Mouse (Mus musculus) forebrain, embryonic 11.5 days (tissue): Measurements from ENCODE around the gene Nrsn2. TPM values are rescaled to one million over a fixed set of nuclear protein-coding genes. Genes with fewer than 3 reads are reported as not detected.

Experiments used
- ATAC-seq: fragments of 200-750 bp; cut with Nextera tagmentation; replicated peaks from 2 replicates; pipeline ENCODE4 v1.8.0; 2017; ENCODE audit warnings: moderate TSS enrichment; ENCODE audit not compliant: low FRiP score
- DNase-seq: peaks from one replicate; pipeline ENCODE4 v3.0.0-alpha.2; 2017; ENCODE audit warnings: low spot score
- H3K27ac ChIP-seq: fragments of 300-500 bp; sonication (generic); 2 replicates; pipeline ENCODE4 v1.5.1; 2014; ENCODE audit warnings: low read depth, low read length
- H3K27me3 ChIP-seq: fragments of 300-500 bp; sonication (generic); 2 replicates; pipeline ENCODE4 v1.6.1; 2014; ENCODE audit warnings: mild to moderate bottlenecking, low read length, mixed read lengths; ENCODE audit not compliant: control insufficient read depth, insufficient read depth
- H3K36me3 ChIP-seq: fragments of 300-500 bp; sonication (generic); 2 replicates; pipeline ENCODE4 v1.6.1; 2014; ENCODE audit warnings: mild to moderate bottlenecking, low read length, moderate library complexity, mixed read lengths; ENCODE audit not compliant: control insufficient read depth, insufficient read depth
- H3K4me1 ChIP-seq: fragments of 300-500 bp; sonication (generic); replicated peaks from 2 replicates; pipeline ENCODE4 v1.6.1; 2014; ENCODE audit warnings: low read length, mixed read lengths; ENCODE audit not compliant: control insufficient read depth, insufficient read depth
- H3K4me2 ChIP-seq: fragments of 300-500 bp; sonication (generic); 2 replicates; pipeline ENCODE4 v1.6.1; 2014; ENCODE audit warnings: low read depth, mild to moderate bottlenecking, low read length, moderate library complexity, mixed read lengths; ENCODE audit not compliant: severe bottlenecking
- H3K4me3 ChIP-seq: fragments of 300-500 bp; sonication (generic); 2 replicates; pipeline ENCODE4 v1.5.1; 2014; ENCODE audit warnings: low read depth, low read length
- H3K9ac ChIP-seq: fragments of 300-500 bp; sonication (generic); 2 replicates; pipeline ENCODE4 v1.6.1; 2014; ENCODE audit warnings: low read length
- H3K9me3 ChIP-seq: fragments of 300-500 bp; sonication (generic); 2 replicates; pipeline ENCODE4 v1.6.1; 2016; ENCODE audit warnings: low read length, mixed read lengths; ENCODE audit not compliant: control insufficient read depth
- WGBS: fragments of 180-500 bp; shearing (Covaris S2); extraction: QIAGEN DNeasy Blood & Tissue Kit; methylation state at CpG from one replicate; pipeline ENCODE4 v1.1.7; 2014; 5-methylcytosine and 5-hydroxymethylcytosine counted together
- polyA plus RNA-seq: library from polyadenylated mRNA; unstranded; fragments of >200 nt; fragmentation: Nextera tagmentation; extraction: Ambion mirVana; gene quantifications from 2 replicates; pipeline ENCODE4 v1.2.1, GENCODE M21; 2014

The Nrsn2 gene
- polyA plus RNA-seq, 1 experiment from 2014 or later = 6.3 TPM

DNA sequence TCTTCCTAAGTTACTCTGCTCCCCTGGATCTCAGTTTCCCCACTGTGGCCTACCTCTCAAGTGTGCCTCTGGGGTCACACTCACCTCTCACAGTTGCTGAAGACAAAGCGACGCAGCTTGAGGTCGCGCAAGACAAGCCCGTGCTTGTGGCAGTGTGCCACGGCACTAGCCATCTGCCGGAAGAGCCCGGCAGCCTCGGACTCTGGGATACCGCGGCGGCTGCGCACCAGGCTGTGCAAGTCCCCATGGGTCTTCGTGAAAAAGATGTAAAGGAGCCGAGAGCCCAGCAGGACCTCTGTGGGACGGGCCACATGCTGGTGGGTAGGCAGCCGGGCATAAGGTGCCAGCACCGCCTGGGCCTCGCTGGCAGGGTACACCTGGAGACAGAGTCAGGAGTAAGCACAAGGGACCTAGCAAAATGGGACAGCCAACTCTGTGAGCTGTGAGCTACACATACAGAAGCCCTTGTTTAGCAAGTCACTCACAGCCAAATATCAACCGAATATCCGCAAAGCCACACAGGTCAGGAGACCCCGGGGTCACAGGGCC is 36.7 kb downstream of the Nrsn2 start:
- no peak for DNase-seq
- Histone ChIP-seq H3K27ac (no peak overlapping the region), H3K36me3 (no peaks in the 10 kb centered on the region), H3K9me3 (no peaks in the 10 kb centered on the region), H3K4me1 (0 out of 2 replicates have a peak, but pooled peaks cover 6% of the 10 kb centered on the region), H3K4me3 (no peak overlapping the region), H3K4me2 (no peak overlapping the region), H3K27me3 (no peaks in the 10 kb centered on the region; the same call in none of the 2 replicates), H3K9ac (no peak overlapping the region)
- 86% methylated on average over 22 of the region's 22 CpGs for WGBS
- ATAC-seq = no peak

DNA sequence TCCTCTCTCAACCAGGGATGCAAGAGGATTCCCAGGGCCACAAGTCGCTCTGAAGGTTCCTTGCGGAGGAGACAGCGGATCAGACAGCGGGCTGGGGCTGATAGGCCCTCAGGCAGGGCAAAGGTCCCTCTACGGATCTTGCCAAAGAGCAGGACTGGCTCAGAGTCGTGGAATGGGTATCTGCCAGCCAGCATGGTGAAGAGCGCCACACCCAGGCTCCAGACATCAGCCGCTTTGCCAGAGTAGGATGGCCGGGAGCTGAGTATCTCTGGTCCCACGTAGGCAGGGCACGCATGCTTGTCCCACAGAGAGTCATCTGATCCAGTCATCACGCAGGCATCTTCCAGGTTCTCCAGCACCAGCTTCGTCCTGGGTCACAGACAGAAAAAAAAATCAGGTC is 38.1 kb downstream of the Nrsn2 start:
- Histone ChIP-seq H3K27ac (no peak overlapping the region), H3K27me3 (no peaks in the 10 kb centered on the region), H3K9me3 (no peaks in the 10 kb centered on the region), H3K4me1 (no peaks in the 10 kb centered on the region), H3K4me3 (no peak overlapping the region), H3K36me3 (no peaks in the 10 kb centered on the region), H3K4me2 (no peak overlapping the region), H3K9ac (no peak overlapping the region; the same call in 1 of the 2 replicates)
- no peak for DNase-seq
- 86% methylated on average over 13 of the region's 13 CpGs for WGBS
- ATAC-seq = no peak

DNA sequence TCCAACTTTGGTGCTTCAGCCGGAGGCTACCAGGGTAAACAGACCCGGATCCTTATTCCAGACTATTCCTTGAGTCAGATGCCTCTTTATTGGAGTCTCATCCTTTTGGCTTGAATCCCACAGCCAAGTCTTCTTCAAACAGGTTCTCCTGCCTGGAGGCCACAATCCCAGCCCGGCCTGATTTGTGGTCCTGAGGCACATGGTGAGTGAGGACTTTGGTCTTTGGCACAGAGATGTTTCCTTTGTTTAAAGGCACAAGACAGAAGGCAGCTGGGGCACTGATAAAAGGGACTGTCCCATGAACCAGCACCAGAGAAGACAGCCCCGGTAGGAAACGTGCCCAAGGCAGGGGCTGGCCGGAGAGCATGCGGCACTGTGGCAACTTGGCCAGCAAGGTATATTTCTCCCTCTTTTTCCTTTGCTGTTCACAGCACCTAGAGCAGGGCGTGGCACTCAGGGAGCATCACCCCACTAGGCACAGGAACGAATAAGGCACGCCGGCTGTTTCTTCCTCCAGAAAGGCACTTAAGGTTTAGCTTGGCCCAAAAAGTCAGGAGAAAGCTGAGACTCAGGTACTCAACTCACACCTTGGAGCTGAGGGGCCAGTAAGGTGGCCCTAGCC is 38.7 kb downstream of the Nrsn2 start:
- 90% methylated on average over 11 of the region's 11 CpGs for WGBS
- H3K4me1 ChIP-seq = no peaks in the 10 kb centered on the region
- H3K9ac ChIP-seq = no peak overlapping the region
- H3K9me3 ChIP-seq = no peaks in the 10 kb centered on the region
- DNase-seq (no peak), ATAC-seq (no peak)
- no peaks in the 10 kb centered on the region for H3K27me3 ChIP-seq
- no peaks in the 10 kb centered on the region for H3K36me3 ChIP-seq
- H3K4me3 ChIP-seq = no peak overlapping the region
- H3K4me2 ChIP-seq = no peak overlapping the region
- no peak overlapping the region for H3K27ac ChIP-seq

DNA sequence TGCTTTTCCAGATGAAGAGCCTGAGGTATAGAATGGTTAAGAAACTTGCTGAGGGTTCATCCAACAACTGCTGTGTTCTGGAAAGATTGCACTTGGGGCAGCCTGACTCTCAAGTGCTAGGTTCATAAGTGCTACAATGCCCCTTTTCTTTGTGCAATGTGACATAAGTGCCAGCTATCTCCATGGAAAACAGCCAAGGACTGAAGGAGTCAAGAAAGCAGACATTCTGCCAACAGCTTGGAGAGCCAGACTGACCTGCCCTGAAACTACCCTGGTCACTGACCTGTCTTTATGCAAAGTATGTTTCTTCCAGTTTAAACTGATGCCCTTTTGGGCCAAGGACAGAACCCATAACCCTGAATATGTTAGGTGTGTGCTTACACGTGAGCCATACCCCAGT is 39.6 kb downstream of the Nrsn2 start:
- H3K4me1 ChIP-seq = no peaks in the 10 kb centered on the region

DNA sequence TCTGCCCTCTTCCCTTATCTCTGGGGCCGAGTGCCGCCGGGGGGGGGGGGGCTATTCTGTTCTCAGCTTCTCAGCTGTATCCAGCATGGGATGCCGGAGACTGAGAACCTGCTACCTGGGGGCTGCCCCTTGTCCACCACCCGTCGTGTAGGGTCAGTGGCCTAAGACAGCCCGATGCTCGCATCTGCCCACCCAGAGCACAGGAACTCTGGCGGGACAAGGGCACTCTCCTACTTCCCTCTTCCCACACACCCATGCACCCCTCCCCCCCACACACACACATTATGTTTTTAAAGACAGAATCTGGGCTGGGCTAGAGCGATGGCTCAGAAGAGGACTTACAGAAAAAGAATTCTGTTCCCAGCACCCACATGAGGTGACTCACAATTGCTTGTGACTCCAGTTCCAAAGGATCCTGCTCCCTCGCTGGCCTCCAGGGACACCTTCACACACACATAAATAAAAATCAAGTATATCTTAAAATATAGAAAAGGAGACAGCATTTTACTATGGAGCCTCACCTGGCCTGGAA is 41.1 kb downstream of the Nrsn2 start:
- Histone ChIP-seq H3K36me3 (no peaks in the 10 kb centered on the region), H3K4me1 (no peaks in the 10 kb centered on the region; the same call in 1 of the 2 replicates), H3K9ac (no peak overlapping the region; the same call in 1 of the 2 replicates), H3K9me3 (no peaks in the 10 kb centered on the region), H3K27ac (no peak overlapping the region), H3K4me2 (no peak overlapping the region), H3K4me3 (no peak overlapping the region), H3K27me3 (no peaks in the 10 kb centered on the region)
- 59% methylated on average over 10 of the region's 11 CpGs for WGBS
- DNase-seq (no peak), ATAC-seq (no peak)

More for the DNA sequence above, 39.6 kb downstream of the Nrsn2 start:
- Histone ChIP-seq H3K9ac (no peak overlapping the region), H3K4me2 (no peak overlapping the region), H3K4me3 (no peak overlapping the region), H3K9me3 (no peaks in the 10 kb centered on the region), H3K27ac (no peak overlapping the region), H3K27me3 (no peaks in the 10 kb centered on the region), H3K36me3 (no peaks in the 10 kb centered on the region)
- no peak for DNase-seq
- ATAC-seq = no peak
- WGBS = 81% methylated on average over 1 of the region's 1 CpGs

DNA sequence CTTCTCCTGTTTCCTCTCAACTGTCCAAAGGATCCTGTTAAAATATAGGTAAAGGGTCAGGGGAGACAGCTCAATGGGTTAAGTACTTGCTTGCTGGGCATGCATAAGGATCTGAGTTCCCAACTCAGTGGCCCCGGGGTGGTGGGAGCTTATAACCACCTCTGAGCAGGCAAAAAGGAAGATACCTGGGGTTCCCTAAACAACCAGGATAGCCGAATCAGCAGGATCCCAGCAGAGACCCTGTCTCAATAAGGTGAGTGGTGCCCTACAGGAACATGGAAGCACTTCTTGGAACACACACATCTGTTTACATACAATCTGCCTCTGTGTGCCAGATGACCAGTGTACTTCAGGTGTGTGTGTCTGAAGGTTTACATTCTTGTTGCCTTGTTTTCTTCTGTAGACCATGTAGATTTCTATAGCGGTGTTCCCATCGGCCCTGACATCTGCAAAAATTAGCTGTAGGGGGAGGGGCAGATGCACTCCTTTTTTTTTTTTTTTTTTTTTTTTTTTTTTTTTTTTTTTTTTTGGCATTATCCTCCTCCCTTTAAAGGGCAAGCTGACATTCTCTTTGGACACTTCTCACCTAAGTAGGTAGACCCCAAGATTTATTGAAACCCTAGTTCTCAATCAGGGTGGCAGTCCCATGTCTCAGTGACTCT is 43.0 kb downstream of the Nrsn2 start:
- ATAC-seq = no peak
- WGBS = 82% methylated on average over 4 of the region's 4 CpGs

DNA sequence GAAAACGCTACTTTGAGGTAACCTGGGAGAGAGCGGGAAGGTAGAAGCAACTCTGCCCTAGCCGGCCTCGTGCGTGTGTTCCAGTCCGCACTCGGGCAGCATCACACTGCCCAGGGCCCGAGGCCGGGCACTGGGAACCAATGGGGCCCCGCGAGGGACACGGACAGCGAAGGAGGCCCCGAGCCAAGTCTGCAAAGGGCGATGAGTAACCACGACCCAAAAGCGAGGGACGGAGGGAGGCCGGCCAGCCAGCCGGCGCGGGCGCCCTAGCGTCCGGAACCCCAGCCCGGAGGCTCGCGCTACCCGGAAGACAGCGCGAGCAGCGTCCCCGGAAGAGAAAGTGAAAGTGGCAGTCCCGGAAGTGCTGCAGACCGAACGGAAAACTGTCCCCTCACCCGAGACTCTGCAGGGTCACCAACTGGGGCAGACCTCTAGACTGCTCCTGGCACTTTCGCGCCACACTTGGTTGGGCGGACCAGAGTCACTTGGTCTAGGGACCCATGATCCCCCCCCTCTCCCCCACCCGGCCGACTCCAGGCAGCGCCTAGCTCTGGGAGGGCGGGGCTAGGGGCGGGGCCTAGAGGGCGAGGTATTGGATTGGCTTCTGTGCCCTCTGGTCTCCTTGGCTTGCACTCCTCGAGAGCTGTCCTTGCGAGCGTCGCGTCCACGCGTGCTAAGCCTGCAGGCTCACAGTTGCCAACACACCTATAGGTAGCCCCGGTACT is 44.2 kb downstream of the Nrsn2 start, which contains the start of gene Rbck1:
Gene Rbck1 (minus strand): TSS at position 553 of the 725 bp plus-strand sequence.
- DNase-seq (peak; percentile 92), ATAC-seq (peak; percentile 96)
- H3K27me3 ChIP-seq = no peaks in the 10 kb centered on the region
- no peaks in the 10 kb centered on the region; the same call in 1 of the 2 replicates for H3K36me3 ChIP-seq
- H3K4me1 ChIP-seq = no peaks in the 10 kb centered on the region; the same call in 1 of the 2 replicates
- WGBS = under 1% methylated on average over 54 of the region's 54 CpGs
- peak within 1 kb of the TSS; percentile 92 for H3K9ac ChIP-seq
- H3K27ac ChIP-seq = peak within 1 kb of the TSS; percentile 66
- H3K4me2 ChIP-seq = peak within 1 kb of the TSS; percentile 73
- peak within 1 kb of the TSS; percentile 85 for H3K4me3 ChIP-seq
- no peaks in the 10 kb centered on the region for H3K9me3 ChIP-seq

More for the DNA sequence above, 43.0 kb downstream of the Nrsn2 start:
- Histone ChIP-seq H3K9me3 (no peaks in the 10 kb centered on the region), H3K27me3 (no peaks in the 10 kb centered on the region), H3K4me3 (no peak overlapping the region), H3K4me1 (no peaks in the 10 kb centered on the region; the same call in 1 of the 2 replicates), H3K36me3 (no peaks in the 10 kb centered on the region), H3K9ac (no peak overlapping the region), H3K4me2 (no peak overlapping the region), H3K27ac (no peak overlapping the region)
- DNase-seq = no peak

DNA sequence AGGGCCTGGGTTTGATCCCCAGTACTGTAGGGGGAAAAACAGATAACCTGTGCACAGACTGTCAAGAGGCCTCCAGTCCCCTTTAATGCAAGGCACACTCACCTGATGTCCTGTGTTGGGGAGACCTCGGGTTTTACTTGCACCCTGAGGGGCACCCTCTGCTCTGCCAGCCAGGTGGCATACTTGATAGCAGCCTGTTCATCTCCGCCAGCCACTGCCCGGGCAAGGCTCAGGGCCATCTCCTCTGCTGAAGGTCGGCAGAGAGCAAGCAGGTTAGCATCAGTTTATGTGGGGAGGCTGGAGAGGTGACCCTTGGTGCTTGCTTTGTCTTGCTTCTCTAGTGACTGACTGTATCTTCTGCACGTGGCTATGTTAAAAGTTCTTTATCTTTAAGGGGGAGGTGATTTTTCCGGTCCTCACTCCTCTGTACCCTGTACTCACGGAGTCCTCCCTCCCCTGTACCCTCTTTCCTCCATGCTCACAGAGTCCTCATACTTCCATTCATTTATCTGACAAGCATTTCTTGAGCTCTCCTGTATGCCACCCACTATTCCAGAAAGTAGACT is 45.5 kb downstream of the Nrsn2 start:
- DNase-seq = no peak
- no peak for ATAC-seq
- Histone ChIP-seq H3K27ac (no peak overlapping the region), H3K36me3 (no peaks in the 10 kb centered on the region; the same call in 1 of the 2 replicates), H3K4me3 (peak overlapping the region; percentile 85), H3K4me1 (no peaks in the 10 kb centered on the region; the same call in 1 of the 2 replicates), H3K27me3 (no peaks in the 10 kb centered on the region), H3K4me2 (peak overlapping the region; percentile 73; the same call in 1 of the 2 replicates), H3K9ac (no peak overlapping the region), H3K9me3 (no peaks in the 10 kb centered on the region)
- 76% methylated on average over 7 of the region's 7 CpGs for WGBS
